Mouse (Mus musculus) E14TG2a.4 (cell line): ENCODE data around the gene Aspn.

Experiments
- CTCF ChIP-seq: conservative IDR thresholded peaks from 2 replicates; pipeline ENCODE4 v1.5.1; 2014; ENCODE audit warnings: low read length
- NANOG ChIP-seq: IDR thresholded peaks from 2 replicates; pipeline ENCODE4 v1.6.1; 2014; ENCODE audit warnings: borderline replicate concordance, low read length, mixed read lengths
- POU5F1 ChIP-seq: IDR thresholded peaks from 2 replicates; pipeline ENCODE4 v1.6.1; 2014; ENCODE audit warnings: low read length, borderline replicate concordance

DNA sequence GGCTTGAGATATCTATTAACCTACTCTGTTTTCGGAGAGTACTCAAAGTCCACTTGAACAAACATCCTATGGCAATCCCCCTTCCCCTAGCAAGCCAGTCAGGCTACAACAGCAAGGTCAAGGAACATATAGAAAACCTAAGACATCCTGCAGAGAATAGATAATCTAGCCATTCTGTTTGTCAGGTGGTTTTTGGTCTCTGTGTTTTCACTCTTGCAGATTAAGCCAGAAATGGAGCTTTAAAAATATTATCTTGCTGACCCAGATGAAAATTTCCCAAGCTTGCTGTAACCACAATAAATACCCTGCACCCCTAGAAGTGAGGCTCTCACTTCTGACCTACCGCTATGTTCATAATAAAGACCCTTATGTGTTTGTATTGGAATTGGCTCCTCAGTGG, 27.2 kb downstream of the Aspn start:
- no peak for TF ChIP-seq CTCF
- no peak for TF ChIP-seq POU5F1
- TF ChIP-seq NANOG: no peak
